Mouse (Mus musculus) urinary bladder, postnatal 25 days (tissue): ENCODE measurements at regions not wholly inside any gene's neighbourhood (a gene's known extent, or its start where the extent isn't known, plus 50 kb on each side); places are given as distances from the start of the nearest gene placed in this dataset.

Source experiments
- DNase-seq: peaks from one replicate; pipeline ENCODE4 v3.0.0; 2022; ENCODE audit warnings: low spot score

- no peak for DNase-seq
Measured at GRCm38 (mm10) chr2:159523739-159524138, 729.1 kb downstream of the Dhx35 start.

DNA sequence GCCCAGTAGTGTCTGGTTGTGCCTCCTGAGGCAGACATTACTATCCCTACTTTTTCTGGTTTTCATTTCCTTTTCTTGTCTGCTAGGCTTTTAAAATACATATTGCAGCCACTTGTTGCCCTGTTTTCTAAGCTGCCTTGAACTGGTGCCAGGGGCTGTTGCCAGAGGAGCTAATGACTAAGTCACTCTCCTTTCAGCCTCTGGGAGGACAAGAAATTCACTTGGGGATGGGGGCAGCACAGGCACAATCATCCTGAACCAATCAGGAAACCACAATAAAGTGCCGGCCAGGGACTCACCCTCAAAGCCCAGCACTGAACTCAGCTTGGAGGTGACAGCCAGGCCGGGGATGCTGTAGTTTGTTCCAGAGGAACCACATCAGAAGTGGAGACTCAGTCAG is 740.3 kb downstream of the Dhx35 start:
- DNase-seq: peak; percentile 12

GRCm38 (mm10) chr2:159539261-159539660 is 744.7 kb downstream of the Dhx35 start:
- DNase-seq: no peak

DNA sequence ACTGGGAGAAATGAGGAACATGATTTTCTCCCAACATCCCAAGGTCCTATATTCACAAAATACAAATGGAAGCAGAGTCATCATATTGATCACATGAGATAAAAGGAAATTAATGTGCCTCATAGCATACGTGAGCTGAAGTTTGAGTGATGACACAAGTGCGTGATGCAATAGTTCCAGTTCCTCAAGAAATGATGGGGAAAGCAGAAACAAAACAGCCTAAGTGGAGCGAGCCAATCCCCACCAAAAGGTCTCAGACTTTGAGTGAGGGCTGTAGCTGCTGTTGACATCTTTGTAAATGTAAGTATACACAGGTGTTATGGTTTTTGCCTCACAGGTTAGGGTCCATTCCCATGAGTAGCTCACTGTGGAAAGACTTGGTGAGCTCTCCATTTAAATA is 763.0 kb downstream of the Dhx35 start:
- DNase-seq: no peak

- DNase-seq: no peak
Measured at GRCm38 (mm10) chr2:159565255-159565654, 768.7 kb downstream of the Gm826 start.

- DNase-seq: no peak
Measured at GRCm38 (mm10) chr2:159565921-159566320, 768.0 kb downstream of the Gm826 start.

DNA sequence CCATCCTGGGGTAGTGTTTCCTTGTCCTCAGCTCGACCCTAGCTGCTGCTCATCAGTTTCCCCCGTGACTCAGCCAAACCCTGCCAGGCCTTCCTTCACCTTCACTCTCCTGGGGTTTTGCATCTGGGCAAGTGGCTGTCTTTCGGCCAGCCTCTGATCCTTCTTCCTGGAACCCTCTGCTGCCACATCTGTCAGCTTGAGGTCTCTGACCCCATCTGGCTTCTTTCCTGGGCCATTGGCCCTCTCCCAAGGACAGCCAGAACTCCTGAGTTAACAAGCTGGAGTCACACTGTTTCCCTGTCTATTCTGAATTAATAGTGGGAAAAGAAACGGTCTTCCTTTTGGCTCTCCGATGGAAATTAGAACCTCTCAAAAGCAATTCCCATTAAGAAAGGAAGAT is 767.5 kb downstream of the Gm826 start:
- DNase-seq: peak; percentile 2

GRCm38 (mm10) chr2:159568391-159568790 is 765.6 kb downstream of the Gm826 start:
- DNase-seq: no peak

DNA sequence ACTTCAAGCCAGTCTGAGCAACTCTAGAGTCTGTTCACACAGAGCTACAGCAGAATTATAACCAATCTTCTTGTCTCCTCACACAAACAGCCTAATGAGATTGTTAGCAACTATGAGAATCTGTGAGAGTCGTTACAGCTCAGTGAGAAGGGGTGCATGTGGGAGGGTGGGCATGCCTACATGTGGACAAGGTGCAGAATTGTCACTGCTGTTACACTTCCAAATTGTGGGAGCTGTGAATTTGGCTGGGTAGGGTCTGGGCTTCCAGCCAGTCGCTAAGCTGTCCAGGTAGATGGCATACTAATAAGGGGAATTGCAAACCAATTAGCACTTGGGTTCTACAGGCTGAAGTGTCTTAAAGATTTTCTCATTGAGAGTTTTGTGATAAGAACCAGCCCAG is 762.1 kb downstream of the Gm826 start:
- no peak for DNase-seq

DNA sequence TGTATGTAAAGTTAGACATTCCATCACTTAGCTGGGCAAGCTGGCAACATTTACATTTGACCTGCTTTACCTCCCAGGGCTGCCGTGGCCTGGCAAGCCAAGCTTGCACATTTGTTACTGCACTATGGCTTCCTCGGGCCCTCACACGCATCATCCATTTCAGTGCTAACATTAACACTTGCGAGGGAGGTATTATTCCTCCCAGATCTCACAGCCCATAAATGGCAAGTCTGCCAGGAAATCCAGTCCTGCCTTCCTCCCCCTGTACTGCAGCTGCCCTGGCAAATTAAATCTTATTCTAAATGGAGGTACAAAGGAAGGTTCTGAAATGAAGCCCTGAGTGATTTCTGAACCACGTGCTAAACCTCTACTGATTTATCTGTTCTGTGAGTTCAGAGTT is 758.7 kb downstream of the Gm826 start:
- no peak for DNase-seq

GRCm38 (mm10) chr2:159583103-159583502 is 750.9 kb downstream of the Gm826 start:
- no peak for DNase-seq

- DNase-seq: no peak
Measured at GRCm38 (mm10) chr2:159584641-159585040, 749.3 kb downstream of the Gm826 start.

DNA sequence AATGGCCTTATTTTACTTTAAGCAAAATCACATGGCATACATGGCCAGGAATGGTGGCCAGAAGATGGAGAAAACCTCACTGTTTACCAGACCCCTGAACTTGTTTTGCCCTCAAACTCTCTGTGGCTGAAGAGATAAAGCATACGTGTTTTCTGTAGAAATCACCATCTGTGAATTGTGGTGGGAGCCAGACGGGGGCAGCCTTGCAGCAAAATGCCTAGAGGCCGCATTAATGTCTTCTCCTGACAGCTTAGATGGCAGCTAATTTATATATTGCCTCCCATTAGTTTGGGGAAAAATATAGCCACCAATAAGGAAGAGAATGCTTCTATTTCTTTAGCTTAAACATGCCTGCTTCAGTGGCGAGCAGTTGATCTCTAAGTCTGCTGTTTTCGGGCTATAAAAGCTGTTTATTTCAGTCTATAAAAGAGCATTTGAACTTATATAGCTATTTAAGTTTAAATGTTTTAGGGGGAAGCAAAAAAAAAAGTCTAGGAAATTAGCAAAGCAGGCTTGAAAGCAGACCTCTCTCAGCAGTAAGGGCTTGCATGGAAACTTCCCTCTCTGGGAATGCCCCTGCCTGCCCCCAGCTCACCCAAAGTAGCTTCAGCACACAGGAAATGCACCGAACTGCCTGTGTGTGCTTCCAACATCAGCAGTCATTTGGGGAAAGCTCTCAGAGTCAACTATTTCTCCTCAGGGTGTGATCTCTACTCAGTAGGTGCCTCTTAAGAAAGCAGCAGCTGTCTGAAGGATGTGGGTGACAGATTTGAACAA is 747.1 kb downstream of the Gm826 start:
- DNase-seq: no peak

- DNase-seq: no peak
Measured at GRCm38 (mm10) chr2:159591396-159592124, 742.4 kb downstream of the Gm826 start.

GRCm38 (mm10) chr2:159592841-159593240 is 741.1 kb downstream of the Gm826 start:
- no peak for DNase-seq

- DNase-seq: no peak
Measured at GRCm38 (mm10) chr2:159596285-159596684, 737.7 kb downstream of the Gm826 start.

- DNase-seq: no peak
Measured at GRCm38 (mm10) chr2:159598080-159598479, 735.9 kb downstream of the Gm826 start.

GRCm38 (mm10) chr2:159607191-159607590 is 726.8 kb downstream of the Gm826 start:
- DNase-seq: no peak

- no peak for DNase-seq
Measured at GRCm38 (mm10) chr2:159610451-159610850, 723.5 kb downstream of the Gm826 start.

GRCm38 (mm10) chr2:159616685-159617084 is 717.3 kb downstream of the Gm826 start:
- DNase-seq: no peak

DNA sequence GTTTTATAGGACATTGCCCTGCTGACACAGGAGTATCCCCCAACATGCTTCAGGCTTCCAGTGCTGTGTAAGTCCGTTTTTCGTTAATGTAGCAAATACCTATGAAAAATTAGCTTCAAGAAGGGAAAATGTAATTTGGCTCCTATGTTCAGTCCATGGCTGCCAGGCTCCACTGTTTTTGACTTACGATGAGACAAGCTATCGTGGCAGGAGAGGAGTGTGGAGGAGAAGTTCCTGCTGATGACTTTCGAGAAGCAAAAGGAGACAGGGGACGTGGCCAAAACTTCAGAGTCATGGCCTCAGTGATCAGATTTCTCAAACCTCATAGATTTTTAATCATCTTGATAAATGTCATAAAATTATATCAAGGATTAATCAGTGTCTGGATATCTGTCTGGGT is 712.7 kb downstream of the Gm826 start:
- DNase-seq: no peak

- no peak for DNase-seq
Measured at GRCm38 (mm10) chr2:159622141-159622669, 711.8 kb downstream of the Gm826 start.

GRCm38 (mm10) chr2:159625306-159625705 is 708.7 kb downstream of the Gm826 start:
- DNase-seq: no peak
